Mouse (Mus musculus): ENCODE measurements at regions not wholly inside any gene's neighbourhood (a gene's known extent, or its start where the extent isn't known, plus 50 kb on each side); places are given as distances from the start of the nearest gene placed in this dataset.

- peak; percentile 62 for DNase-seq (ENCODE audit: low read depth, low spot score)
Measured at GRCm38 (mm10) chr1:34642304-34642893, 62.9 kb downstream of the Amer3 start.

DNA sequence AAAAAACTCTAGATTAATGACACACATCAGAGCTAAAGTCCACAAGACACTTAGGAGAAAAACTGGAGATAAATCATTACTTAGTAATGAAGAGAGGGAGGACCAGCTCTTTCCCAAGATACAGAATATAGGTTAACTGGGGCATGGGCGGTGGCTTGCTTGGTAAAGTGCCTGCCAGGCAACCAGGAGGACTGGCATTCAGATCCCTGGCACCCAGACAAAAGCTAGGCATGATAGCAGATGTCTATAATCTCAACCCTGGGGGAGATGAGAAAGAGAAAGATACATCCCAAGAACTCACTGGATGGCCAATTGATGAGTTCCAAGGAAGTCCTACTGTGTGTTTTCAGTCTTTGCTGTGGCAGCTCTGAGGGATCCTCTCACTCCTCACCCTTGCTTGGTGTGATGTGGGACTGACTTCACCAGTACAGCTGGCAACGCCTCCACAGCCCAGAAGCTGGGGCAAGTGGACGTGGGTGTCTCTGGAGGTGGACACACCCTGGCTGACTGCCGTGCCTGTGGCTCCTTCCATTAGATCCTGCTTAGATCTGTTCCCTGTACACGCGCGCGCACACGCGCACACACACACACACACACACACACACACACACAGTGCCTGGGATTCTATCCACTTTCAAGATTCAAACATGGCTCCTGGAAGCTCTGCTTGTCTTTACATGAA, 74.6 kb downstream of the Amer3 start:
- DNase-seq (ENCODE audit: low read depth, low spot score), result no peak

DNA sequence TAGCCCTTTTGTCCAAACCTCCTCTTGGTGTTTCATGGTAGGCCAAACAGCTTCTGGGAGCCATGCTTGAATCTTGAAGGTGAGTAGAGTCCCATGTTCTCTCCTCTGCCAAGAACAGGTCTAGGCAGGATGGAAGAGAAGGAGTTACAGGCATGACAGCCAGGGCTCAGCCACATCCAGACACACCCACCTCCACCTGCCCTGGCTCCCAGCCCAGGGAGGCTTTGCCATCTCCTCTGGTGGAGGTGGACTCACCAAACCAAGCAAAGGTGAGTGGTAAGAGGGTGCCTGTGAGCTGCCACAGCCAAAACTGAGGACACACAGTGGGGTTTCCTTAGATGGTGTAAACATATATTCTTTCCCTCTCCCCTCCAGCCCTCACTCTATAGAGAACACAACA, 78.0 kb downstream of the Amer3 start:
- no peak for DNase-seq (ENCODE audit: low read depth, low spot score)

DNA sequence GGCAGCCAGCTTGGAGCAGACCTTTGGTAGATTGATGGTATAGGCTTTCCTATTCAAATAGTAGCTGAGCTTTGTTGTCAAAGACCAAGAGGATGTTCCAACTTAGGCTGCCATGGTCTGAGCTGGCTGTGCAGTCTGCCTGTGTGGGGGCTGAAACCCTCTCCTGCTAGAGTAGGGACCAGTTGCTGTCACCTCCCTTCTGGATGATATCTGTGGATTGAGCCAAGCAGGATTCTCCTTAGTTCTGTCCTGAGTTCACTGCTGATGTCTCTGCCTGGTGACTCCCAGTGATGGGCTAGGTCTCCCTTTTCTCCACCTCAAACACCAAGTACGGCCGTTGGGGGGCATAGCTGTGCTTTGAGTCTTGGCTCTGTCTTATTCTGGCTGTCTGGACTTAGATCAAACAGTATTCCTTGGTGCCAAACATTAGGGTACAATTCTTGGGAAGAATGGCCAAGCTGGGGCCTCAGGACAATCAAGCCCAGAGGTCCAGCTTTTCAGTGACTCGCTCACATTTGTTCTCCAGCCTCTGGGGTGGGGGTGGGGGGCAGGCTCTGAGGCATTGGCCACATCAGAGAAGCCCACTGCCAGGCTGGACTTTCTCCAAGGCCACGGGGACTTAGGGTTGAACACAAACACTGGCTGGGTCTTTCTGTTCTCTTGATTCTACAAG, 84.6 kb downstream of the Amer3 start:
- no peak for DNase-seq (ENCODE audit: low read depth, low spot score)

DNA sequence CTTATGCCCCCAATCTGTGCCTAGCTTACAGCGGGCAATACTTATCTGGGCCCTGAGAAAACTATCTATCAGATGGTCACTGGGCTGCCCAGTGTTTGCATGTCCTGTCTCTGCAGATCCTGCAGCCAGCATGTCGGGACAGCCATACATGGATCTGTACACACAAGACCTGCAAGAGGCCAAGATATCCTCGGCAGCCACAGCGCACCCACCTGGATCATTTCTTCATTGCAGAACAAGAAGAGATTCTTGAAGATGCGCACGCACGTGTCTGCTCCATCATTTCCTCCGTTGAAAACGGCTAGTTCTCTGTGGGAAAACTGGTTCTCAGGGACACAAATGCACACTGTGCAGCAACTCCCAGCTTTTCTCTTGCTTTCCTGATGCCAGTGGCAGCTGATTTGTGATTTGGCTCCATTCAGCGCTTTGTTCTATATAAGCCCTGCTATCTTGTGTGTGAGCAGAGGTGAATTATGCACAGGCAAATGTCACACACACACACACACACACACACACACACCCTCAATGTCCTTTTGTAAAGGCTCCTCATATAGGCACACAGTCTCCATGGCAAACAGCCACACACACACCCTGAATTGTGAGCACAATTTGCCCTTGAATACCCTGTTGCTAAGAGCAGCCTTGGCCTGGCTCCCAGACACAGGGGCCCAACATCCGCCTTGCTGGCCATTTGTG, 85.5 kb downstream of the Amer3 start:
- no peak for DNase-seq (ENCODE audit: low read depth, low spot score)

- DNase-seq (ENCODE audit: low read depth, low spot score), result no peak
Measured at GRCm38 (mm10) chr1:34665512-34665854, 86.0 kb downstream of the Amer3 start.

- no peak for DNase-seq (ENCODE audit: low read depth, low spot score)
Measured at GRCm38 (mm10) chr1:34666226-34666662, 86.8 kb downstream of the Amer3 start.

GRCm38 (mm10) chr1:34677105-34677741, 97.8 kb downstream of the Amer3 start:
- no peak for DNase-seq (ENCODE audit: low read depth, low spot score)

- no peak for DNase-seq (ENCODE audit: low read depth, low spot score)
Measured at GRCm38 (mm10) chr1:34677832-34678733, 98.6 kb downstream of the Amer3 start.

DNA sequence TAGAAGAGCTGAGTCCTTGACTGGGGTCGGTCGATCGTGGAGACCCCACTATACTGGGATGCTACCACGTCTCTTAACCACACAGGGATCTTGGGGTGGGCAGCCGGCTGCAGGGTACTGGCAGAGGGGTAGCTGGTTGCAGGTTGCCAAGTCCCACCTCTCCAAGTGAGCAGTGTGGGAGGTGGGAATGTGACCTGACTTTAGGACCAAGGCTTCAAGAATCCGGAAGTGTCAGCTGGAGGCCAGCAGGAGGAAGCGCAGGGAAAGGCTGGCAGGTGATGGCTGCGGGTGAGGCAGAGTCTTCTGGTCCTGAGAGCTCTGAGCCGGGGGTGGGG, 99.2 kb downstream of the Amer3 start:
- DNase-seq (ENCODE audit: low read depth, low spot score), result no peak

DNA sequence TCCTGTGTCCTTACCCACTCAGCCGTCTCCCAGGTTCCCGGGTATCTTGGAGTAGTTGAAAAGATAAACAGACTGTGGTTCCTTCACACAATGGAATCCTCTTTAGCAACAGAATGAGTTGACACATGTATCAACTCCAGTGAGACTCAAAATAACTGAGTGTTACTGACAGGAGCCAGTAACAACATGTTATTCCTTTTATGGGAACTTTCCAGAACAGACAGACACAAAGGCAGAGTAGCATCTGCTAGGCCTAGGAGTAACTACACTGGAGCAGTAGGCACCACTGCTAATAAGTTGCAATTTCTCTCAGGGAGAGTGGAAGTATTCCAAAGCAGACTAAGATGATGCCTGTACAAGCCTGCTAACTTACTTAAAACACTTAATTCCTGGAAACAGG, 107.1 kb downstream of the Amer3 start:
- no peak for DNase-seq (ENCODE audit: low read depth, low spot score)

GRCm38 (mm10) chr1:34696533-34696932, 117.1 kb downstream of the Amer3 start:
- DNase-seq (ENCODE audit: low read depth, low spot score), result no peak

DNA sequence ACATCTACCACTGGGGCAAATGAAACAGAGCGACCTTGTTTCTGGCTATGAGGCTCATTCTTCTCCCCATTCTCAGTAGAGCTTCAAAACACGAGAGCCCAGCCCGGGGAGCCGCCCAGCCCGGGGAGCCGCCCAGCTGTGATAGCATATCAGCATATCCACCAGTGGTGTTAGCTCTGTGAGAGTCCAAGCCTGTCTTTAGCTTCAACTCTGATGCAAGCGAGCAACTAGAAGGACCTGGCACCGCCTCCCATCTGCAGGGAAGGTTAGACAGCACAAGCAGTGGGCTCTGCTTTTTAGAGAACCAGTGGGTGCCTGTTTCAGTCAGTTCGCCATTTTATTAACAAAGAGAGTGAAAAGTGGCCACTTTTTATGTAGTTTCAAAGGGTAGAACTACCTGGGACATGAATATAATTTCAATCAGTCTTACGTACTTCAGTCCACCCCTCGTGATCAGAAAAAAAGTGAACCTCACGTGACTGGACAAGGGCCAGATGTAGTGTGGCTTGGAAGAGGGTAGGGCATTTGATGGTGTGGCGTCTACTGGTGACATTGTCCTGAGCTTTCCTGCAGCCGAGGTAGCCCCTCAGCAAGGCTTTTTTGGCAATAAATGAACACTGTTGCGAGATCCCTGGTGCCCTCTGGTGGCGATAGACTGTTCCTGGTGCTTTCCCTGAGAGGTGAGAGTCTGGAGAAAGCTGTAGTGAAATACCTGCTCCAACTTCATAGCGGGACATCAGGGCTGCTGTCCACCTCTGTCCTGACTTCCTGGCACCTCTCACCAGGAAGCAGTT, 121.0 kb downstream of the Amer3 start:
- DNase-seq (ENCODE audit: low read depth, low spot score), result peak; percentile 38

DNA sequence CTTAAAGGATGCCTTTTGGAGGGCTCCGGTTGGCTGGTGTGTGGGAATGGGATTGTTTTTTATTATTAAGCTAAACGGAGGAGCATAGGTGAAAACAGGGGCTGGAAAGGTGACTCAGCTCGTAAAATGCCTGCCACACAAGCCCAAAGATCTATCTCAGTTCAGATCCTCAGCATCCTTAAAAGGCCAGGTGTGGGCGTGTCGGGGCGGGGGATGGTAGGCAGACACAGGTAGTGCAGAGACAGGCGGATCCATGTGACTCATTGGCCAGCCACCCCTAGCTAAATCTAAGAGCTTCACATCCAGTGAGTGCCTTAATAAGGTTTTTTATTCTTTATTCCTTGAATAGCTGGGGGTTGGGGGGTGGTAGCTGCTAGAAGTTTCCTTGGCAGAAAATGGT, 122.0 kb downstream of the Amer3 start:
- no peak for DNase-seq (ENCODE audit: low read depth, low spot score)

DNA sequence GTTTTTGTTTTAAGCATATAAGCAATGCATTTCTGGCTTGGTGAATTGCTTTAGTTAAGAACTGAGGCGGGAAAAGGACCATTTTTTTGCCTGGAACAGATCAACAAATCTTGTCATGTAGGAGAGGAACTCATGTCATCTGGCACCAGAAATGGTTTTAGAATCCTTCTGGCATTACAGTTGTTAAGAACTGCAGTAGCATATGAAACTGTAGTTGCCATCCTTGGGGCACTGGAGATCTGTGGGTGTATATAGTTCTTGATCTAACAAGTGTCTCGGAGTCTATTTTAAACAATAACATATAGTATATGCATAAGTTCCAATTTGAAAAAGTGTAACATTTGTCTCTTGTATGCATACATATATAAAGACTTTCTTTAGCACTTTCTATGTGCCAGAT, 129.6 kb downstream of the Amer3 start:
- DNase-seq (ENCODE audit: low read depth, low spot score), result no peak

DNA sequence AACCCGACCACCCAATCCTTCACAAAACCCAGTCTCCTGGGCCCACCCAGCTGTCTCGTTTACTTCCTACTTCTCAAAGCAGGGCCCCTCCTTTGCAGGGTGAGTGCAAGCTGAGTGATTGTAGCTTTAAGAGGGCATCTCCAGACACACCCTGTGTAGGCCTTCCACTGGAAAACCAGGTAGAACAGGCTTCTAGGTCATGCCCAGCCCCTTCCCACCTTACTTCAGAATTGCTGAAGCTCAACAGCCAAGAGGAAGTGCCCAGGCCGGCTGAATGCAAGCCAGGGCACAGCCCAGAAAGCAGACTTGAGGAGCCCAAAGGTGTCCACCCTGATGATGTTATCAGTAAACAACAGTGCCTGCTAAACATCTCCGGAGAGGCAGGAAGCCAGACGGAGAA, 120.2 kb downstream of the Fam168b start:
- DNase-seq (ENCODE audit: low read depth, low spot score), result no peak

- no peak for DNase-seq (ENCODE audit: low read depth, low spot score)
Measured at GRCm38 (mm10) chr1:34732156-34732555, 110.7 kb downstream of the Fam168b start.

DNA sequence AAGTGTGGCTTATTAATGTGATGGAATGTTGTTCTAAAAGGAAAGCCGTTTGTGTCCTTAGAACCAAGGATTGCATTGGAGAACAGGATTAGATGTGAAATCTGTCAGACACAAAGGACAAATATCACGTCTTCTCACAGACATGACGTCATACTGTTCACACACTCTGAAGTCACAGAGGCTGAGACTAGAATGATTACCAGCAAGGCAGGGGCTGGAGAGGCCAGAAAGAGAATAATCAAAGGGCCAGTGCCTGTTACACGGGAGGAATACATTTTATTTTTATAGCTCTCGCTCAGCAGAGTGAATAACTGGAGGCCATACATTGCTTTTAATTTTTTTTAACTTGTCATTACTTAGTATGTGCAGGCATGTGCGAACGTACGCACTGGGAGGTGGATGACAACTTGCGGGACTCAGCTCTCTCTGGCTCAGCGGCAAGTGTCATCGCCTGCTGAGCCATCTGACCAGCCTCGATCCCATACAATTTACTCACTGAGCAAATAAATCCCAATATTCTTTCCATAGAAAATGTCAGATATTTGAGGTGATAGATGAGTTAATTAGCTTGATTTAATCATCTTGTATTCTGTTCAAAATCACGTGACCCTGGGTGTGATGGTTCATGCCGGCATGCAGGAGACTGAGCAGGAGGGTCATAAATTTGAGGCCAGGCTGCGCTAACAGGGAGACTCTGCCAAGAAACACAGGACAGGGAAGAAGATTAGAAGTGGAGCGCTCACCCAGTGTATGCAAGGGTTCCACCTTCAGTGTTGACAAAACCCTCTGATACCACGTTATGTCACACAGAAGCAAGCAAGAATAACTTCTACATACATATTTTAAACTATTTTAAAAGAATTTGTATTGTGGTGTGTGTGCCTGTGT, 109.6 kb downstream of the Fam168b start:
- DNase-seq (ENCODE audit: low read depth, low spot score), result no peak

DNA sequence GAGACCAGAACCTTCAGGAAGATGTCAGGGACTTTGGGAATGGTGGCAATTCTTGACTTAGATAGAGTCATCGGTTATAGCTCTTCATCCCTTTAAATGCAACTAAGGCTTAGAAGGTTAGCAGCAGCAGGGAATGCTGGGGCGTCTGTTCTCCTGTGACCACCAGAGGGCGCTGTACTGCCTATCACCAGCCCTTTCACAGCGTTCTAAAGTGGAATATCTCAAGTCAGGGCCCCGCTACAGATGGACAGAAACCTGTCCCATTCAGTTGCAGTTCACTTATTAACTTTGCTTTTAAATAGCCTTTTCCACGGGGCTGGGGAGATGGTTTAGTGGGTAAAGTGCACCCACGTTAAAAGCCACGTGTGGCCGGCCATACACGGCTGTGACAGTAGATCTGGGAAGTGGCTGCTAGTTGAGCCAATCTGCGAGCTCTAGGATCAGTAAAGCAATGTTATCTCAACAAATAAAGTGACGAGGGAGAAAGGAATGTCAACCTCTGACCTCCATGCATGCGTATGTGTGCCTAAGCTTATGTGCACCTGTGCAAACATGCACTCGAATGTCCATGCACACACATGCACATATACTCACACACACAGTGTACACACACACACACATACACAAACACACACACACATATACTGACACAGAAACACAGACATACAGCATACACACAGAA, 104.3 kb downstream of the Fam168b start:
- DNase-seq (ENCODE audit: low read depth, low spot score), result peak; percentile 81
